Mouse (Mus musculus) spleen, adult 18-20 months (tissue): ENCODE data around the gene Asrgl1.
A peak's percentile ranks its signal among the peaks of the same experiment; 100 is the strongest.
"Not testable (repeated sequence)": the region's sequence is repeated elsewhere in the genome, so short reads cannot be mapped to it uniquely, and the experiment has no call there.

Source experiments
- DNase-seq, 2 experiments: peaks; one replicate each; pipeline ENCODE4 v3.0.0; 2022; ENCODE audit warnings: mixed read lengths in 2 of 2

Gene Asrgl1

GRCm38 (mm10) chr19:9135512-9136331 is at the start of gene Asrgl1:
Asrgl1 (minus strand) TSS chr19:9135636.
- peak; percentile 84 to 88 for DNase-seq

- DNase-seq = no peak
Observed at GRCm38 (mm10) chr19:9146214-9146613, 10.8 kb upstream of the Asrgl1 start.

DNA sequence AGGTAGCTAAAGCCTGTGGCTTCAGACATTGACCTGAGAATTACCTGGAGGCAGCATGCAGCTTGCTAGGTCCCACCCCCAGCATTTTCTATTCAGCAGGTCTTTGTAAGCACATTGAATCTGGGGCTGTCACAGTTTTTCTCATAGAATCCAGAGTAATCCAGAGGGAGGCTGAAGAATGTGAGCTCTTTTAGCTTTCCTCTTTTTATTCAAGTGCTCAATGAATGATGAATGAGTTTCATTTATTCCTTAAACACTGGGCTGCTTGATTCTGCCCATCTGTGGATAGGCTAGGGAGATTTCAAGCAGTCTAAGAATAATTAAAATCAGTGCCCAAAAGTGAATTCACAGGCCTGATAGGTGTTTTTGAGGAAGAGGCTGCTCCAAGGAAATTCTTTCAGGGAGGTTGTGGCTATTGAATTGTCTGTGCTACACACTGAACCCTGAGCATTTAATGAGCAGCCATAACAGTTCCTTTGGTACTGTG is 8.2 kb upstream of the Asrgl1 start:
- DNase-seq = no peak

- no peak for DNase-seq
Observed at GRCm38 (mm10) chr19:9143230-9143629, 7.8 kb upstream of the Asrgl1 start.

DNA sequence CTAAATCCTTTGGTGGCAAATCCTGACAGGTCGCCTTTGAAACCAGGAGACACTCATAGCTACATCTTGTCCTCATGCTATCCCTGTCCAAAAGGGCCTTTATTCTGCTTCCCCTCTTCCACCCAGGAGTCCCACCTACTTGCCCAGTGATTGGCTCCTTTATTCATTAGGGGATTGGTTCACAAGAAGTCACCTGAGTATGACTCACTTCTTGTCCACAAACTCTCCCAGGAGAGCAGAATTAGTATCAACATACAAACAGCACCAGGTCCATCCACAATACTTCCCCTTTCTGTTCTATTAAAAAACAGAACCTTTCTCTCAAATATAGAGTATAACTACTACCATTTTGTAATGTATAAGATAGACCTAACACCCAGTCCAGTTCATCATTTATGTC is 4.9 kb upstream of the Asrgl1 start:
- DNase-seq = not testable (repeated sequence)

DNA sequence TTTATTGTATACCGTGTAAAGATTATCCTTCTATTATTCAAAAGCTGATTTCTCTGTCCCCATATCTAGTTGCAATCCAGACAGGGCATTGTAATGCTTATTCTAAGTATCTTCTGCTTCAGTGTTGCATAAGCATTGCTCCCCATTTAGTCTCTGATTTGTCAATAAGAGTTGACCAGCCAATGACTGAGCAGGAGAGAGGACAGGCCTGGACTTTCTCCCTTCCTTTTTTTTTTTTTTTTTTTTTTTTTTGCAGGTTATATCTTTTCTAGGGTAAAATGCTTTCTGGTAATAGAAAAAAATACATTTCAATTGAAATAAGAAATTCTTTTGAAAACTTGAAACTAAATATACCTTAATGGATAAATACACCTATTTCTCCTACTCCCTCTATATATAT is 1.7 kb upstream of the Asrgl1 start:
- DNase-seq = no peak

DNA sequence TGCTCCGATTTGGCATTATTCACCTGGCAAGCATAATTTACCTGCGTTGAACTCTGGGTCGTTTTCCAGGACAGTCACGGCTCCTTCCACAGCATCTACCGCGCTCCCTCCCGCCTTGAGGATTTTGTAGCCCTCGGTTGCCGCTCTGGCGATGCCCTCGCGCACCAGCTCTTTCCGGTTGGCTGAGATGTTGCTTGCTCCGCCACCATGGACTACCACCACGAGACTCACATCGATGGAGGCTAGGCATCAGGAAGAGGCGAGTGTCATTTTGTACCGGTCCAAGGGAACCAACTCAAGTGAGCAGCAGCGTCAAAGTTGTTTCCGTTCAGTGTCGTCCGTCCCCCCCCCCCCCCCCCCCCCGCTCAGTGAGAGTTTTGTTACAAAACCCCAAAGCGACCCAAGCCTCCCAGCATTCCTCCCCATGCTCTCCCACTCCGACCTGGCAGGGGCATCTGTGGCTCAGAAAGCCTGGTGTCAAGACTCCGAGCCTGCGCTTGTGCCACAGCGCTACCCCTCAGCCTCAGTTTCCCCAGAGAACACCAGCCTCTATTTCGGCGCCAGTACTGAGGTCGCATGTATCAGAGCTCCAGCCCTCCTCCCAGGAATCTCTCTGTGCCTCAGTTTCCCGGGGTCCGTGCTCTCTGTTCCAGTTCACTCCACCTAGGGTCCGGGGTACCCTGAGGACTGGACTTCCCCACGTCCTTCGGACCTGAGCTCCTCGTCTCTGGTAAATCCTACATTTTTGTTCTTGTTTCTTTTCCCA is 507 bp downstream of the Asrgl1 start:
- peak; percentile 34 to 37 for DNase-seq

DNA sequence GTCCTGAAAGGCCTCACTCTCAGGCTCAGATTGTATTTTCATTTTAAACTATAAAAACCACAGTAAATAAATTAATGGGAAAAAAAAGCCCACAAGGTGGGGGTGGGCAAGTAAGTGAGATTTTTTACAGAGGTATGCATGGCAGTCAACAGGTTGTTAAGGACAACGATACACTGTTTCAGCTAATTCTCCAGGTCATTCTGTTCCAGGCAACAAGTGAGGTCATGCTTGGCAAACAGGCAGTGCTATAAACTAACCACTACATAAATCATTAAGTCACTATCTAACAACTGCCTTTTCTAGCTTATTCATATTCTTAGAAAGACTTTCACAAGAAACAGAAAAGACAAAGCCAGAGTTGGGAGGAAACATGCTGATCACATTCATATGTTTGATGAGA is 5.4 kb downstream of the Asrgl1 start:
- no peak for DNase-seq

GRCm38 (mm10) chr19:9128499-9129194 is 6.8 kb downstream of the Asrgl1 start:
- DNase-seq = no peak

DNA sequence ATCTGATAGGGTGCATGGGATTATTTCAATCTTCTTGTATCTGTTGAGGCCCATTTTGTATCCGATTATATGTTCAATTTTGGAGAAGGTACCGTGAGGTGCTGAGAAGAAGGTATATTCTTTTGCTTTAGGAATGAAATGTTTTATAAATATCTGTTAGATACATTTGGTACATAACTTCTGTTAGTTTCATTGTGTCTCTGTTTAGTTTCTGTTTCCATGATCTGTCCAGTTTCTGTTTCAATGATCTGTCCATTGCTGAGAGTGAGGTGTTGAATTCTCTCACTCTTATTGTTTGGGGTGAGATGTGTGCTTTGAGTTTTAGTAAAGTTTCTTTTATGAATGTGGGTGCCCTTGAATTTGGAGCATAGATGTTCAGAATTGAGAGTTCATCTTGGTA is 11.4 kb downstream of the Asrgl1 start:
- not testable (repeated sequence) for DNase-seq

DNA sequence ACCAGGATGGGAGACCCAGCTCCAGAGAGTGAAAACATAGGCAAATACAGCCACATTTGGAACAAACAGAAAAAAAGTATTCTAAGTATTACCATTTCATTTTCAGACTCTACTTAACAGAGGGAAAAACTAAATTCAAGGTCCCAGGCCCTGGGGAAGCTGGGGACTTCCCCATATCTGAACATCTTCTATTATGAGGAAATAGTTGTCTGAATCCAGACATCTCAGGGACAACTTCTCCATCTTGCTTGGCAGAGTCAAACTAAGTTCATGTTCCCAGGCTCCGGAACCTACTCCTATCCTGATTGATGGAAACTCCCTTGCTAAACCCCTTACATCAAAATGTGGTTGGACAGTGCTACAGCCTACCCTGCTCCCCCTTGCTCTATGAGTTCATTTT is 13.0 kb downstream of the Asrgl1 start:
- no peak for DNase-seq

- no peak for DNase-seq
Observed at GRCm38 (mm10) chr19:9119655-9120425, 15.6 kb downstream of the Asrgl1 start.

GRCm38 (mm10) chr19:9117275-9117674 is 18.2 kb downstream of the Asrgl1 start:
- DNase-seq = no peak

- no peak for DNase-seq
Observed at GRCm38 (mm10) chr19:9116268-9116667, 19.2 kb downstream of the Asrgl1 start.

GRCm38 (mm10) chr19:9112043-9112442 is 23.4 kb downstream of the Asrgl1 start:
- DNase-seq = no peak

- no peak for DNase-seq
Observed at GRCm38 (mm10) chr19:9110182-9110869, 25.1 kb downstream of the Asrgl1 start.

DNA sequence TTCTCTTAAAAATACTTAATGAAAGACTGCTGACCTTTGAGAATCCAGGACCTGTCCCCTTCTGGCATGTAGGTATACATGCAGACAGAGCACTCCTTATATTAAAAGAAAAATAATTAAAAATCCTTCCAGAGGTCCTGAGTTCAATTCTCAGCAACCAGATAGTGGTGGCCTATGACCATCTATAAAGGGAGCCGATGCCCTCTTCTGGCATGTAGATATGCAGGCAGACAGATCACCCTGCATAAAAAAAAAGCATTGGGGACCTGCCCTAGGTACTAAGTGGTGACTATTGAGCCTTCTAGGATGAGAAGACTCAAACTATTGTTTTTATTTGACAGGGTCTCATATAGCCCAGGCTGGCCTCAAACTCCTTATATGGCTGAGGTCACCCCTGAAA is 26.9 kb downstream of the Asrgl1 start:
- DNase-seq = no peak

DNA sequence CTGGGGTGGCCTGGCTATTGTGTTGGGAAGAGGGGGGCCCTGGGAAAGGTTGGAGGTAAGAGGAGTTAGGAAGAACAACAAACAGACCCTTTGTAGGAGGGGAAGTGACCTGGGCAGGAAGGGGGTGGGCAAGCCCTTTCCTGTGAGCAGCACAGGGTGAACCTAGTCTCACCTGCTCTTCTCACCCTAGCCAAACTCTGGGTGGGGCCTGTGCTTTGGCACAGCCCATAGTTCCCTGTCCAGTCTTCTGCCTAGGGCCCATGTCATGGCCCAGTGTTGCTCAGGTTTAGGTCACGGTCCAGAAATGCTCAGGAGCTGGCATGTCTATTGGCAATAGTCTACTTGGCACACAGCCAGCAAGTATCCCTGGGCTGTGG is 28.1 kb downstream of the Asrgl1 start:
- no peak for DNase-seq

DNA sequence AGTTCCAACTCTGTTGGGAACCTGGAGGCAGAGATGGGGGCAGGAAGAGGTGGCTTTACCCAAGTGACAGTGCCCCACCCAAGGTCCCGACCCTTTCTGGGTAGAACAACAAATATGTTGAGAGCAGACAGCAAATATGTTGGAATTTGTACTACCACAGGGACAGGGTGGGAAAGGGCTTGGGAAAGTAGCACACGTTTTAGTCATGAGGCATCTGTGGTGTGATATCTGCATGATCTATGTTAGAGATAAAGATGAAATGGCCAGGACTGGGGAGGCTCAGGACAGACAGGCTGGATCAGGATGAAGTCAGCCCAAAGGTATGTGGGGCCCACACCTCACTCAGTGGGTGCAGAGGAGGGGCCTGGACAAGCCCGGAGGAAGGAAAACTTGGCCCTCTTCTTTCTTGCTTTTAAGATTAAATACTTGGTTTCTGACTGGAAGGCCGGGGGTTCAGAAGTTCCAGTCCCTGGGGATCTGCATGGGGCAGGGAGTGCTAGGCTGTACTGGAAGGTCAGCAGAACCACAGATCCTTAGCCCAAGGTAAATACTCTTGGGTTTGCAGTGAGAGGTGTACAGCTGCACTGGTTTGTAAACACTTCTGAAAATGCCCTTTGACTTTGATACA is 28.6 kb downstream of the Asrgl1 start:
- no peak for DNase-seq

DNA sequence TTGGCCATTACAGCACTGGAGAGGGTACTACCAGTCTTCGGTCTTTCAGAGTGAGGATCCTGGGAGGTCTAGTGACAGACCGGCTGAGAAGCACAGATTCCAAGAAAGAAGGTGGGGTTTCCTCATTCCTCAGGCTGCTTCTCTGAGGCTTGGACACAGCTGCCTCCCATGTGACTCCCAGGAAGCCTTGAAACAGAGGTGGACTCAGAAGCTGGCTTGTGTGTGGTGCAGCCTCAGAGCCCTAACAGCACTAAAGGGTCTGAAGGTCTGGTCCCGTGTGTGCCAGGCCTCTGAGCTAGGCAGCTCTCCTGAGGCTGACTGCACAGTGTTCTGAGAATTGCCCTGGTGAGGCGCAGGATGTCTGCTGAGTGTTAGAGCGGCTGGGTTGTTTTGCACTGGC is 29.3 kb downstream of the Asrgl1 start:
- no peak for DNase-seq

DNA sequence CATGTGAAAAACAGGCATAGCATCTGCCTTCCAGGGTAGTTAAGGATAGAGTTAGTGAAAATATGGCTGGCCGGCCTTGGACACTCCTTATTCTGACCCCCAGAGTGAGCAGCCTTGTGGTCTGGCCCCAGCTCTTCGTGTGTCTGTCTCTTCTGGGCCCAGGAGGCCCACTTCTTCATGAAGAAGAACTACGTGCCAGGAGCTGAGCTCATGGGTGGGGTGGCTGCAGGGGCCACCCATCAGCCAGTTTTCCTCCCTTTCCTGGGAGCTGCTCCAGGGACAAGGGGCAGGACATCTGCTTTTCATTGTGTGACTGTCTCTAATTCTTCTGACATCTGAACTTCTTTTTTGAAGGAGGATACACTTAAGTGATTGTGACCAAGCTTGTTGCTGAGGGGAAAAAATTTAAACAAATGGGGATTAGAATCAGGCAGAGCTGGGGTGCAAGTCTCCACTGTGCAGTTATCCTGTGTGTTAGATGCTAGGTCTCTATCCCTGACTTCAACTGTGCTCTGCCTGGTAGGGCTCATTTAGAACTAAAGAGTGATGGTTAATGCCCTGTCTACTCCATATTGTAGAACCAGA is 30.2 kb downstream of the Asrgl1 start:
- DNase-seq = no peak
